Mouse (Mus musculus) gastrocnemius, postnatal 25 days (tissue): ENCODE results near the gene Sgsm2. TPM values are rescaled to one million over a fixed set of nuclear protein-coding genes. Genes with fewer than 3 reads are reported as not detected.
A peak's percentile ranks its signal among the peaks of the same experiment; 100 is the strongest.

Experiments
- DNase-seq: peaks from one replicate; pipeline ENCODE4 v3.0.0; 2022
- total RNA-seq, 2 experiments: library from RNA; stranded (reverse); gene quantifications; 1 replicate in 1 of 2; 2 replicates in 1 of 2; pipeline ENCODE4 v1.2.3; 2021

Sgsm2 gene
- total RNA-seq, 2 experiments from 2014 or later = 1.4 to 2.0 TPM

DNA sequence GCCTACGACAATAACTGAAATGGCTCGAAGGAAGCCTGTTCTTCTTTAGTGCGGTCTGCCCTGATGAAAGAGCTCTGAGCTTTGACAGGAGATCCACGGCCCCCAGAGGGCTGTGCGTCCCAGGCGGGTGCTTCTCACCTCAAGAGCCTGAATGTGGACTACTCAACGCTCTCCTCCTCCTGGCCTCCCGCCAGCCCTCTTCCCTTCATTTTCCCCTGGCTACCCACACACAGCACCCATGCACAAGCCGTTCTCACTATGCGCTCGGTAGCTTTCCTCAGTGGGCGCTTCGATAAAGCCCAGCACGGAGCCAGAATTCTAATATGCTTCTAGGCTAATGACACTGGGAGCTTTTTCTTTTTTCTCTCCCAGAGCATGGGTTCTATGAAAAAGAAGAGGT lies 14.9 kb downstream of the Sgsm2 start:
- no peak for DNase-seq

DNA sequence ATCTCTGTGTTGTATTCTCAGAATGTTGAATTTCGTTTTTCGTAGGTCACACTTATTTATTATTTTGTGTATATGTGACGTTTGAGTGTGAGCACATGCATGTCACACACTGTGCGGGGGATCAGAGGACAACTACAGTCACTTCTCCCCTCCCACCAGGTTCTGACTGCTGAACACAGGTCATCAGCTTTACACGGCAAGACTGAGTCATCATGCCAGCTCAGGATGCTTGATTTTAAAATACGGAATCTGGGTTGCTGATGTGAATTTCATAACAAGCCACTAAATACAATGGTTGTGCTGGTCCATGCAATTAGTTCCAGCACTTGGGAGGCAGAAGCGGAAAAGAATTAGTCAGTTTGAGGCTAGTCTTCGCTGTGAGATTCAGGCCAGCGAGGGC lies 15.9 kb downstream of the Sgsm2 start:
- DNase-seq = no peak

DNA sequence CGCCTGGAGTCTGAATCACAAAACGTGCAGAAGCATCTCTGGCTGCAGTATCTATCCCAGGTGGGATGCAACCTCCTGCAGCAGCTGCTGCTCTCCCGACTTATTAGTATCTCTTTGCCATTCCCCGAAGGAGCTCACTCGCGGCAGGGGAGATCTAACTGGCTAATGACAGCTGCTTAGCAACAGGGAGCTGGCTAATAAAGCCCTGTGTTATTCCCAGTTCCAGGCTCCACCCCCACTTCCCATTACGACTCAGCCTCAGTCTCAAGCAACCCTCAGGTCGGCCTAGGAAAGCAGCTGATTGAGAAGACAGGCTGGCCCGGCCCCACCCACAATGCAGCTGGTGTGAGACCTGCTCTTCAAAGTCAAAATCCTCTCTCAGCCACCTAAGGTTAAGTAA lies 20.1 kb downstream of the Sgsm2 start:
- peak; percentile 60 for DNase-seq

DNA sequence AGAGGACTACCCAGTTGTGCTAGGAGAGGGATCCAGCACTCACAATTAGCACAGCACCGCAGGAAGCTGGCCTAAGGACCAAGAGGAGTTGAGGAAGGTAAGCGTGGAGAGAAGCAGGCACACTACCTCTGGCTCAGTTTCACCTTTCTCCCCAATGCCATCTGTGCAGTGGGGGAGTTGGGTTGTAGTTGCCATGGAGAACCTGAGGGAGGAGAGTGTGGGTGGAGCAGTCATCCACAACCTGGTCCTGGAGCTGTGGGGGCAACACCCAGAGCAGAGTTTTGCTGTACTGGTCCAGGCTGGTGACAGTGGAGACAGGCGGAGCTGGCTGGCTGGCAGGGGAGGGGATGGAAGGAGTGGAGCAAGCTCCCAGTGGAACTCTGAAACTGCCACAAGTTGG lies 22.2 kb downstream of the Sgsm2 start:
- DNase-seq = no peak

DNA sequence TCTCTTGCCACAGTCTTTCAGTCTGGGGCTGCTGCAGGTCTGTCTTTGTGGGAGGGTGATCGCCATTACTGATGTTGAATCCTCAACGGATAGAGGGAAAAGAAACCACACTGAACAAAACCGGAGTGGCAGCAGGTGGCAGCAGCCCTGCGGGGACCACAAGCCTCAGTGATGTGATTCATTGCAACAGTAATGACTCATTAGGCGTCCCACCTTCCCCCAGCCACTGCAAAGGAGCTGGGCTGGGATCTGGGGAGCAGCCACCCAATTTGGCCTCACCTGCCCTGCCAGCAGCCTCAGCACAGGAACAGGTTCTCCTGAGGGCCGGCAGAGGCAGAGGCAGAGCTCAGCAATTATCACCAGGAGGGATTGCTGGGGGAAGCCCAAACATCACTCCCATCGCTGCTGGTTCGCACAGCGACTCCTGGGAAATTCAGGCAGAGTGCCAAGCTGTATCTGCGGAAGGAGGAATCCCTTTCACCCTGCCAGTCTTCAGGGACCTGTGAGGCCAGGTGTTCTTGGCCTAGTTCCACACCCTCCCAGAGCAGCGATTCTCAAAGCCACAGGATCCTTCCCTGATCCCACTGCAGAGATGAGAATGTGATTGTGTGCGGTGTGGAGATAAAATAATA lies 25.8 kb downstream of the Sgsm2 start:
- DNase-seq = no peak

DNA sequence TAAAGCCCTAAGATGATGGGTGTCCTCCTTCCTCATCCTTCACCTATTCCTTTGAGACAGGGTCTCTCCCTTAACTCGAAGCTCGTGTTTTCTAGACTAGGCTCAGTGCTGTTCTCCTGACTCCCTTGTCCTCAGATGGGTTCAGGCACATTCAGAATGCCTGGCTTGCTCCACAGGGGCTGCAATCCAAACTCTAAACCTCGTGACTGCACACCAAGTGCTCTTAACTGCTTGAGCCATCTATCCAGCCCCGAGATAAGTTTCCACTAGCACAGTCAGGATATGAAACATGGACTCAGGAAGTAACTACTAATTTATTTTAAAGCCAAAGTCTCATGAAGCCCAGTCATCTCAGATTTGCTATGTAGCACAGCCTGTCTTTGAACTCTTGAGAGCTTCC lies 26.3 kb downstream of the Sgsm2 start:
- DNase-seq = peak; percentile 72

DNA sequence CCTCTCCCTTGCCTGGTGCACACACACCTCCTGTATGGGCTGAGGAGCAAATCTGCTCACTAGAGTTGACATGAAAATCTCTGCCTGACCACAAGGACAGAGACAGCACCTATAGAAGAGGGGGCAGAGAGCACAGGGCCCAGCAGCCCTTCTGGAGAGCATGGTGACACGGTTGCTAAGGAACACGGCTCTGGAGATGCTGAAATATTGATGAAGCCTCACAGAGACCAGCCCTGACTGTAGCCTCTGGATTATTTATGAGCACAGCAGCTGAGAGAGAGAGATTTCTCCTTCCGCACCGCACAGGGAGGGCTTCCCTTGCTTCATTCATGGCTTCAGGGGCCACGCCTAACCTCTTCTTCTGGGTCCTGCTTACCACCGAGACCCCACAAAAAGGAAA lies 27.3 kb downstream of the Sgsm2 start:
- DNase-seq = no peak

DNA sequence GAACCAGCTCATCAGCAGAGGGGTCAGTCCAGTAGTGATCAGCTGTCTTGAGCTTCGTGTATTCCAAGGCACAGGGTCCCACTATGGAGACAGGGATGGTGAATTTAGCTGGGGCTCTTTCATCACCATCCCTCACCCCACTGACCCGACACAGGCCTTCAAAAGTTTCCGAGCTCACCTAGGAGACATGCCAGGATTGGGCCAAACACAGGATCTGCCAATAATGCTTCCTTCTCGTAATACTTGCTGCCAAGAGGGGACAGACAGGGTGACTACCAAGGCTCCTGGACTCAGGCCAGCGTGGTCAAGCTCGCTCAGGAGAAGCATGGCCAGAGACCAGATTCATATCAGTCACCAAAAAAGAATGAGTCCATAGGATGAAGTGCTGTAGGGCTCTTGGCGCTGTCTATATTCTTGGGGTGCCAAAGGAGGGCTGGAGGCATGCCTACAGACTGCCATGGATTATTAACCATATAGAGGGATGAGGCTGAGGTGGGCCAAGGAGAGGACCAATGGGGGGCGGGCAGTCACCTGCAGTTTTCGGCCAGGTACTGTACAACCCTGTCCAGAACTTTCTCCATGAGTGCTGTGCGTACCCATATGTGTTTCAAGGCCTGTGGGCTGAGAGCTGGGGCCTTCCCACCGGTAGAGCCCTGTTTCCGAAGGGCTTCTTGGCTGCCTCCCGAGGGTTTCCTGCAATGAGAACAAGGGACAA lies 28.7 kb downstream of the Sgsm2 start:
- no peak for DNase-seq

DNA sequence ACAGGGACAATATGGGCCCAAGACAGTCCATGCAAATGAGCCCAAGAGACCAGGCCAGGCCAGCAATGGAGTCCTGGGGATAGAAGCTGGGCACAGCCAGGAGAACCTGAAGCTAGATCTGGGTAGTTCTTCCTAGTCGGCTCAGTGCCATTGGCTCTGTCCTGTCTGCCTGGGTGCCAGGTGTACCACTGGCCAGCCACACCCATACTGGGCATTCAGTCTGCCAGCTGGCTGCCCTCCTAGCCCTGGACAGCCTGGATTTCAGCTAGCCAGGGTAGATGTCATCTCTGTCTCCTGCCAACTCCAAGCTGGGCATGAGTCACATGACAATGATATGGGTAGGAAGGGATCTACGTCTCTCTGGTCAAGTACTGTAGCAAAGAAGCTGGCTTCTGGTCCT lies 29.7 kb downstream of the Sgsm2 start:
- DNase-seq = peak; percentile 93

DNA sequence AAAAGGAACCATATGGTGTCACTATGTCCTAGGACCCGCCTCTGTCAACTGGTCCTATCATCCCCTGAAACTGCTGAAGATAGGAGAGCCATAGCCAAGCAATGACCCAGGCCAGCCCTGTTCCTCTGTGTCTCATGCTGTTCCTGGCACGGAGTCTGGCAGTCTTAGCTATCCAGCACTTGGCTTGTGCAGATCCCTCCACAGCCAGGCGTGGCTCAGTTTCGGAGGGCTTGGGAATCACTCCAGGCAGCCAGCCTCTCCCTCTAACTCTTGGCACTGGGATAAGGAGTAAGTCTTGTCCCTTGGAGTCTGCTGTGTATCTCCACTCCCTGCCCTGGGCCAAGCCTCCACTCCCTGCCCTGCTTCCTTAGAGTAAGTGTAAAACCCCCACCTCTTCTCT lies 30.2 kb downstream of the Sgsm2 start:
- peak; percentile 95 for DNase-seq

DNA sequence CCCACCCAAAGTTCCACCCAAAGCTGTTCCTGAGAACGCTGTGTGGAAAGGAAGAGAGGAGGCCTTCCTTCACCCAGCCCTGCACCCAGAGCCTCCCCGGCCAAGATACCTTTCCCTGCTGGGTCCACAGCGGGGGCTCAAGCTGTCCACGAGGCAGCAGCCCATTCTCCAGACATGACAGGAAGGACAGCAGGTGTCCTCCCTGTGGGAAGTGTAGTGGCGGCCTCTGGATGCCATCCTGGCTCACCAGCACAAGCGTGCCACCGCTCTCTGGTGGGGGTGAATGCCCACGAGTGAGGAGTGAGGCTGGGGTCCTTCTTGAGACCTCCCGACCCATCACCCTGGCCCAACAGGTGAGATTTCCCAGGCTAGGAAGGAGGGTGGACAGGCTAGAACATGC lies 31.6 kb downstream of the Sgsm2 start:
- DNase-seq = no peak

DNA sequence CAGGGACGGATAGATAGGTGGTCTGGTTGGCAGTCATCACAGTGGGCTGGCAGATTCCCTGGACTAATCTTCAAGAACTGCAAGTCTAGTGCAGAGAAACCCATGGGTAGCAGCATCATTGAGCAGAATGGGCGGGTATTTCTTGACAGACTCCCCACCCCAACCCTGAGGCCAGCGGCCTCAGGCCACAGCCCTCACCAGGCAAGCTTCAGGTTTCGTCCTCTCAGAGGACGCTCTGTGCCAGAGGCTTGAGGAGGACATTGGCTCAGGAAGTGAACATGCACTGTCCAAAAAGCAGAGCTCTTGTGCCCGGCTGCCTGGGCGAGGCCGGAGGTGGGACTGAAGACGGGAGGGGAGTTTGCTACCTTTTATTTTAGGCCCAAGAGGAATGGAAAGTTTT lies 32.4 kb downstream of the Sgsm2 start:
- DNase-seq = peak; percentile 62

DNA sequence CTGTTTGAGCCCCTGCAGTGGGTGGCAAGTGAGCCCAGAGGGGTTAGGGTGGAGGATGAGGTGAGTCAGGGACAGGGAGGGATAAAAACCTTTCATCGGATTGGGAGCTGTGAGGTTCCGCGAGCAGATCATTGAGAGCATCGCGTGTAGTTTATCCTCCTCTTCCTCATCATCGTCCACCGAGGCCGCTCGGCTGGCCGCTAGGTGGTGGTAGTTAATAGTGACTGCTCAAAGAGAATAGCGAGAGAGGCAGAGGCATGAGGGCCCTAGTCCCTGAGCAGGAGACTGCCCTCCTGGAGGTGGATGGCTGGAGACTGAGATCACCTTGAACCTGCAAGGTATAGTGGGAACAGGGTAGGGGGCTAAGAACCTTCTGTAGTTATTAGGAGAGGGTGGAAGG lies 33.4 kb downstream of the Sgsm2 start:
- DNase-seq = no peak

DNA sequence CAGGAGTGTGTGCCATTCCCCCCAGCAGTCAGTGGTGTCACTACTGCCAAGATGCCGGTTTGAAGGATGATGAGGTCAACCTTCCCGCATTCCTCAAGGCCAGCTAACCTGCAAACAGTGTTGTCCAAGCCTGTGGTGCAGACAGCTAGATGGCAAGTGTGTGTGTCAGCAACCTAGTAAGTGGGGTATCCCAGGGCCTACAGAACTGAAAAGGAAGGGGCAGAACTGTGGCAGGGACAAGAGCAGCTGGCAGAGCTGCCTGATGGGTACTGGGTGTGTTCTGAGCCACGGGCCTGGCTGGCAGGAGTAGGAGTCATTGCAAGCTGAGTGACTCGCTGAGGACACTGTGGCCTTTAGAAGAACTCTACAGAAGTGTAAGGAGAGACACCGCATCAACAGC lies 34.7 kb downstream of the Sgsm2 start:
- no peak for DNase-seq

DNA sequence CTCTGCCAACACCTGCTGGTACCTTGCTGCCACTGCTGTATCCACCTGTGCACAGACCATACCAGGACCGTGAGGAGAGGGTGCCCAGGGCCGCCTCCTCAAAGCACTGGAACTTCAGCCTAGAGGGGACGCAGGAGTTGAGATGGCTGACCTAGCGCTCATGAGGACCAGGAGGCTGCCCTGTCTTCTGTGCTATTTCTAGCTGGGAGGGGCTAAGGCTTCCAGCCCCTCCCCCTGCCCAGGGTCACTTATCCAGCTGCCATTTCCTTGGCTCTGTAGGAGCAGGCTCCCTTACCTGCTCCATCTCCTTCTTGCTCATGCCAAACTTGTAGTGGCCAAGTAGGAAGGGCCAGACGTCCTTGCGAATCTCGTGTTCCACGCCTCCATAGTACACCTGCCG lies 39.1 kb downstream of the Sgsm2 start:
- no peak for DNase-seq

DNA sequence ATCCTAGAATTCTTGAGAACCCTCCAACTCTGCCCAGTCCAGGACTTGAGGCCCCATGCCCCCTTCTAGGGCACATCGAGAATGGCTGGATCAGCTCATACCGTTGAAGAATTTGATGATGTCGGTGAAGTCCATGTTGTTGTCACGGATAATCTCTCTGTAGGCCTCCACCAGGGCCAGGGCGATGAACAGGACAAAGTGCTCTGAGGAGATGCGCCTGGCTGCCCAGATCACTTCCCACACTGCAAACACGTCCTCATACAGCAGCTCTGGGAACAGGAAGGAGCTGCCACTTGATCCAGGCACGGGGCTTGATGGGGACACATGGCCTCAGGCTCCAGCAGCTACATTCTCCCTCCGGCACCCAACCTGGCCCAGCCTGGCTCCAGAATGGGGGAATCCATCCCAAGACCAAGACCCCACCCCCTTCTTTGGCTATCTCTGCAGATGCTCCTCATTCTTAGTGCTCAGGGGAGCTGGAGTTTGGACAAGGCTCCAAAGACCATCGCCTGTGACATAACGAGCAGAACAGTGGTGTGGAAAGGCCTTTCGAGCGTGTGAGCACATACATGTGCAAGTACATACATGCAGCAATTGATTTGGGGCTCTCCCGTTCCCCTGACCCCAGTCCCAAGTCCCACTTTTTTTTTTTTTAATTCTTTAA lies 45.7 kb downstream of the Sgsm2 start:
- no peak for DNase-seq

DNA sequence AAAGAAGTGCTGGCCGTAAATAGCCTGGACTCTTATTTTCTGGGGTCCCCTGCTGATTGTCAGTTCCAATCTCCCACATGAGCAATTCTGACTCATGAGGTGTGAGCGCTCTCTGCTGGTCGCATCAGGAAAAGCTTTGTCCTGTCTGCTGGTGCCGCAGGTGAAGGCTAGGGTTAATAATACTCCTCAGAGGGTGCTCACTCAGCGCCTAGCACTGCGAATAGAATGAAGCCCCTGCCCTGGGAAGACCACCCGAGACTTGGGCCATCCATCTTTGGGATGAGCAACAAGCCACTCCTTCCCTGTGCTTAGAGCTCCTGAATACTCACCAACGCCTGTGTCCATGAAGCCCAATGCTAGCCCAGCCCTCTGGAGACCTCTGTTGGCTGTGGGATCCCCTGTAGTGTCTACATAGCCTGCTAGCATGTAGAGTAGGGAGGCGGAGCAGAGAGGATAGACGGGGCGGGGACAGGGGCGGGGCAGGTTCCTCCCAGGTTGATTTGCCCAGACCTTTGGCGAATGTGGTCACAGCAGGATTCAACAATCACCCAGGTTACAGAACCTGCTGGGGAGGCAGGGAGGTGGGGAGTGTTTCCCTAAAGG lies 48.8 kb downstream of the Sgsm2 start:
- no peak for DNase-seq

DNA sequence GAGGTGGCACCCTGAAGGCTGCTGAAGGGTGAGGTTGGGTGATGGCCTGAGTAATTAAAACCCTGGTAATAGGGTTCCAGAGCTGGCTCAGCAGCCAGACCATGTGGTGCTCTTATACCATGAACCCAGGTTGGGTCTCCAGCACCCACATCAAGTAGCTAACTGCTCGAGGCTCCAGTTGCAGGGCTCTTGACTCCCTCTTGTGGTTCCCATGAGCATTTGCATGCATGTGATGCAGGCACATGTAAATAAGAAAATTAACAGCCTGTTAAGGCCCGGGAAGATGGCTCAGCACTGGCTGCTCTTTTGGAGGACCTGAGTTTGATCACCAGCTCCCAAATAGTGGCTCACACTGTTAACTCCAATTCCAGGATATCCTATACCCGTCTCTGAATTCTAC lies 51.1 kb downstream of the Sgsm2 start:
- no peak for DNase-seq

DNA sequence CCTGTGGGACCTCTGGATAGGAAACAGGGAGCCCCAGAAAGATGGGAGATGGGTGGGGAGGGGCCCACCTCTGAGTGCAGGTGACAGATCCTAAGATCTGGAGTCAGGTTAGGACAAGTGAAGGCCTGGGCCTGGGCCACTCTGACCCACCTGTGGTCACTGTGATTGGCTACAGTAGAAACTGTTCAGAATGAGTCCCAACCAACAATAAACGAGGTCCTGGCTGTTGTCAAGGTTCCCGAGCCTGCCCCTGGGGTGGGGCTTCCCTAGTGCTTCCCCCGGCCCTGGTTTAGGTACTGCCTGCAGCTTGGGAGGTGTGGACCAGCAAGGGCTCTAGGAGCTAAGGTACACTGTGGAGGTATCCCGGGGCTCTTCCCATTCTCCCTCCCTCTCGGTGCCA lies 53.1 kb downstream of the Sgsm2 start:
- no peak for DNase-seq

DNA sequence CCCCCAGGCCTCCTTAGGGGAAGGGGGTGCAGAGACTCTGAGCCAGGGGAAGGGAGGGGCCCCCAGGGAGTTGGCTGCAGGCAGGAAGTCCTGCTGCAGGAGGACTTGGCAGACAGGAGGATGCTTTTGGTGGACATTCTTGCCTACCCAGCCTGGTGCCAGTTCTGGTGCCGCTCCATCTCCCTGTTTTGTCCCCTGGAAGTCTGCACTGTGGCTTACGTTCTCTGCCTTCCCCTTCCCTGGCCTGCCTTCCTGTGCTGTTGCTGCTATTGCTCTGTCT lies 53.5 kb downstream of the Sgsm2 start:
- no peak for DNase-seq

DNA sequence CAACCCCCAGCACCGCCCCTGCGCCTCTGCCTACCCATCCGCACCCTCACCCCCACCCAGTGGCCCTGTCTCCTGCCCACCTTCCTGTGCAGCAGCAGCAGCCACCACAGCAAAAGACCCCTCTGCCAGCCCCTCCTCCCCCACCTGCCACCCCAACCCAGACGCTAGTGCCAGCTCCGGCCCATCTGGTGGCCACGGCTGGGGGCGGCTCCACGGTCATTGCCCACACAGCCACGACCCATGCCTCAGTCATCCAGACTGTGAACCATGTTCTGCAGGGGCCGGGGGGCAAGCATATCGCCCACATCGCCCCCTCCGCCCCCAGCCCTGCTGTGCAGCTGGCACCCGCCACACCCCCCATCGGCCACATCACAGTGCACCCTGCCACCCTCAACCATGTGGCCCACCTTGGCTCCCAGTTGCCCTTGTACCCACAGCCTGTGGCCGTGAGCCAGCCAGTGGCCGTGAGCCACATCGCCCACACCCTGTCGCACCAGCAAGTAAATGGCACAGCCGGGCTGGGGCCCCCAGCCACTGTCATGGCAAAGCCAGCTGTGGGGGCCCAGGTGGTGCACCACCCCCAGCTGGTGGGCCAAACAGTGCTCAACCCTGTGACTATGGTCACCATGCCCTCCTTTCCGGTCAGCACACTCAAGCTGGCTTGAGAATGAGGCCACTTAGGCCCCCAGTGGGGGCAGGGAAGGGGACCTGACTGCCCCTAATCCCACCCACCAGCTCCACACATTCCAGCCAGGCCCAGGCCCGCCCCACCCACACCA lies 54.0 kb downstream of the Sgsm2 start:
- DNase-seq = no peak

DNA sequence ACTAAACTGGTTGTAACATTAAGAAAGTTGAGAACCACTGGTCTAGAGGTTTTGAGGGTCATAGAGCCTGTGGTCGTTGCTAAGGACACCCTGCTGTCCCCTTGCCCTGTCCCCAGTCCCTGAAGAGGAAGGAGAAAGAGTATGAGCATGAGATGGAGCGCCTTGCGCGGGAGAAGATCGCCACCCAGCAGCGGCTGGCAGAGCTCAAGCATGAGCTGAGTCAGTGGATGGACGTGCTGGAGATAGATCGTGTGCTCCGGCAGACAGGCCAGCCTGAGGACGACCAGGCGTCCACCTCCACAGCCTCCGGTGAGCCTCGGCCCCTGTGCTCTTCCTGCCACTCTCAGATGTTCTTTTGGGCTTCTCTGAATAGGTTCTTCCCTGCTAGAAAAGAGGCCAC lies 54.8 kb downstream of the Sgsm2 start:
- no peak for DNase-seq

DNA sequence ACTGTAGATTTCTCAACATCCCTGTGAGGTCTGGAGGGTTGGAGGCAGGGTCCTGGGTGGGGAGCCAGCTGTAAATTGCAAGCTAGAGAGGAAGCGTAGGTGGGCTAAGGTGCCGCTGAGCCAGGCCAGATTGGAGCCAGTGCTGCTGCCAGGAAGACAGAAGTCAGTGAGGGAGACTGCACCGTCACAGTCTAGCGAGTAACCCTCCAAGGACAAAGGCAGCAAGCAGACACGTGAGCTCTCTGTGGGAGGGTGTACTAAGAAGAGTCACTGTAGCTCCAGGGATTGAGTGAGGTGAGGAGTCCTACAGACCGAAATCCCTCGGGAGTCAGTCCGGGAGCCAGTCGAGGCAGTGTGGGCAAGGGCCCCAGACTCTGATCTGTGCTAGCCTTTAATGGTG lies 55.5 kb downstream of the Sgsm2 start:
- DNase-seq = no peak
